Mouse (Mus musculus) MEL (cell line): Measurements from ENCODE around the gene Ncf1. TPM values are rescaled to one million over a fixed set of nuclear protein-coding genes. Genes with fewer than 3 reads are reported as not detected.

Experiments
- DNase-seq: peaks from one replicate; pipeline ENCODE4 v3.0.0; 2011; ENCODE audit warnings: low read depth, low spot score
- H3K27ac ChIP-seq: 2 replicates; pipeline ENCODE4 v1.5.1; 2012; ENCODE audit warnings: low read depth, mild to moderate bottlenecking, control low read depth, low read length, moderate library complexity; ENCODE audit not compliant: control insufficient read depth
- H3K27me3 ChIP-seq, 2 experiments: fragments of 150-350 bp in 1 of 2; sonication (generic) in 1 of 2; 2 replicates each; pipeline ENCODE4 v1.6.1; 2012; ENCODE audit warnings: low read length in 2 of 2, mild to moderate bottlenecking in 2 of 2, improper control_type of control experiment in 1 of 2, moderate library complexity in 1 of 2; ENCODE audit not compliant: insufficient read depth in 2 of 2, control insufficient read depth in 1 of 2
- H3K36me3 ChIP-seq, 2 experiments: 2 replicates each; pipeline ENCODE4 v1.6.1; 2012 to 2014; ENCODE audit warnings: low read length in 2 of 2, improper control_type of control experiment in 1 of 2, inconsistent platforms in 1 of 2, mild to moderate bottlenecking in 1 of 2; ENCODE audit not compliant: insufficient read depth in 2 of 2, control insufficient read depth in 1 of 2
- H3K4me1 ChIP-seq, 2 experiments: fragments of 150-350 bp in 1 of 2; sonication (generic) in 1 of 2; 2 replicates each; pipeline ENCODE4 v1.6.1; 2012; ENCODE audit warnings: low read length in 2 of 2, improper control_type of control experiment in 1 of 2, mild to moderate bottlenecking in 1 of 2; ENCODE audit not compliant: insufficient read depth in 2 of 2, control insufficient read depth in 1 of 2
- H3K4me3 ChIP-seq, 2 experiments: fragments of 150-350 bp in 1 of 2; sonication (generic) in 1 of 2; 2 replicates each; pipeline ENCODE4 v1.5.1; 2012; ENCODE audit warnings: low read depth in 2 of 2, low read length in 2 of 2, mild to moderate bottlenecking in 2 of 2, moderate library complexity in 2 of 2, control low read depth in 1 of 2, improper control_type of control experiment in 1 of 2; ENCODE audit not compliant: control insufficient read depth in 1 of 2, insufficient read depth in 1 of 2
- H3K79me2 ChIP-seq: 2 replicates; pipeline ENCODE4 v1.6.1; 2012; ENCODE audit warnings: mild to moderate bottlenecking, low read length, moderate library complexity; ENCODE audit not compliant: control insufficient read depth, poor library complexity, insufficient read depth
- H3K9ac ChIP-seq: 2 replicates; pipeline ENCODE4 v1.6.1; 2012; ENCODE audit warnings: low read depth, mild to moderate bottlenecking, control low read depth, low read length, moderate library complexity; ENCODE audit not compliant: control insufficient read depth, poor library complexity, severe bottlenecking
- H3K9me3 ChIP-seq: fragments of 150-350 bp; sonication (generic); replicated peaks from 2 replicates; pipeline ENCODE4 v1.6.1; 2012; ENCODE audit warnings: mild to moderate bottlenecking, low read length, improper control_type of control experiment, moderate library complexity; ENCODE audit not compliant: insufficient read depth
- EP300 ChIP-seq, 2 experiments: IDR thresholded peaks; 2 replicates each; pipeline ENCODE4 v1.6.1; 2011; ENCODE audit warnings: improper control_type of control experiment in 2 of 2, low read length in 2 of 2, low read depth in 1 of 2, mild to moderate bottlenecking in 1 of 2
- GABPA ChIP-seq: IDR thresholded peaks from 2 replicates; pipeline ENCODE4 v1.6.1; 2012; ENCODE audit warnings: low read depth, mild to moderate bottlenecking, inconsistent platforms, low read length, improper control_type of control experiment, moderate library complexity
- GATA1 ChIP-seq: IDR thresholded peaks from 2 replicates; pipeline ENCODE4 v1.6.1; 2011; ENCODE audit warnings: low read depth, low read length, improper control_type of control experiment
- HCFC1 ChIP-seq: IDR thresholded peaks from 2 replicates; pipeline ENCODE4 v1.6.1; 2012; ENCODE audit warnings: low read depth, mild to moderate bottlenecking, inconsistent platforms, low read length, improper control_type of control experiment, moderate library complexity
- KAT2A ChIP-seq: conservative IDR thresholded peaks from 2 replicates; pipeline ENCODE4 v1.6.1; 2012; ENCODE audit warnings: low read depth, low read length, improper control_type of control experiment, inconsistent platforms
- MAFK ChIP-seq: IDR thresholded peaks from 2 replicates; pipeline ENCODE4 v1.6.1; 2011; ENCODE audit warnings: low read depth, mild to moderate bottlenecking, low read length, improper control_type of control experiment, borderline replicate concordance
- MAX ChIP-seq: IDR thresholded peaks from 2 replicates; pipeline ENCODE4 v1.6.1; 2011; ENCODE audit warnings: low read length, improper control_type of control experiment
- MXI1 ChIP-seq: IDR thresholded peaks from 2 replicates; pipeline ENCODE4 v1.6.1; 2011; ENCODE audit warnings: mild to moderate bottlenecking, low read depth, low read length, improper control_type of control experiment
- POLR2A ChIP-seq, 2 experiments: IDR thresholded peaks; 2 replicates each; pipeline ENCODE4 v1.6.1; 2011 to 2012; ENCODE audit warnings: low read length in 2 of 2, mild to moderate bottlenecking in 2 of 2, control low read depth in 1 of 2, improper control_type of control experiment in 1 of 2, low read depth in 1 of 2, moderate library complexity in 1 of 2; ENCODE audit not compliant: control insufficient read depth in 1 of 2, insufficient read depth in 1 of 2, poor library complexity in 1 of 2
- SIN3A ChIP-seq: IDR thresholded peaks from 2 replicates; pipeline ENCODE4 v1.6.1; 2012; ENCODE audit warnings: low read length, improper control_type of control experiment, inconsistent platforms
- SMC3 ChIP-seq: IDR thresholded peaks from 2 replicates; pipeline ENCODE4 v1.6.1; 2011; ENCODE audit warnings: low read depth, low read length, improper control_type of control experiment
- TAL1 ChIP-seq: IDR thresholded peaks from 2 replicates; pipeline ENCODE4 v1.6.1; 2012; ENCODE audit warnings: mild to moderate bottlenecking, inconsistent platforms, low read length, moderate library complexity, mixed read lengths
- TBP ChIP-seq: IDR thresholded peaks from 2 replicates; pipeline ENCODE4 v1.8.0; 2011; ENCODE audit warnings: low read depth, low read length, improper control_type of control experiment
- TCF12 ChIP-seq: IDR thresholded peaks from 2 replicates; pipeline ENCODE4 v1.6.1; 2014; ENCODE audit warnings: low read depth, mild to moderate bottlenecking, inconsistent platforms, low read length, improper control_type of control experiment, moderate library complexity
- USF1 ChIP-seq: IDR thresholded peaks from 2 replicates; pipeline ENCODE4 v1.6.1; 2014; ENCODE audit warnings: low read depth, mild to moderate bottlenecking, inconsistent platforms, low read length, improper control_type of control experiment, moderate library complexity
- USF2 ChIP-seq, 2 experiments: IDR thresholded peaks; 2 replicates each; pipeline ENCODE4 v1.6.1; 2011 to 2012; ENCODE audit warnings: improper control_type of control experiment in 2 of 2, low read length in 2 of 2, borderline replicate concordance in 1 of 2, inconsistent platforms in 1 of 2, low read depth in 1 of 2, mild to moderate bottlenecking in 1 of 2; ENCODE audit not compliant: insufficient read depth in 1 of 2
- ZC3H11A ChIP-seq: IDR thresholded peaks from 2 replicates; pipeline ENCODE4 v1.6.1; 2012; ENCODE audit warnings: low read depth, mild to moderate bottlenecking, inconsistent platforms, low read length, improper control_type of control experiment
- ZNF384 ChIP-seq: IDR thresholded peaks from 2 replicates; pipeline ENCODE4 v1.6.1; 2012; ENCODE audit warnings: low read depth, mild to moderate bottlenecking, inconsistent platforms, low read length, improper control_type of control experiment
- polyA plus RNA-seq, 2 experiments: library from polyadenylated mRNA; stranded (reverse) in 1 of 2; unstranded in 1 of 2; fragments of >175 nt in 1 of 2; fragments of >200 nt in 1 of 2; gene quantifications; 2 replicates each; pipeline versions ENCODE4 v1.2.1 to v1.2.4; 2012; ENCODE audit warnings: low replicate concordance in 2 of 2, low read depth in 1 of 2; ENCODE audit not compliant: insufficient read length in 2 of 2, insufficient read depth in 1 of 2, missing spikeins in 1 of 2
- total RNA-seq: library from RNA; depleted of rRNA; stranded (reverse); fragments of 300-350 nt; gene quantifications from 2 replicates; pipeline ENCODE4 v1.2.3, GENCODE M21; 2012

Gene Ncf1
- total and polyA plus RNA-seq, 3 experiments = 0.58 to 3.3 TPM; not detected in 1

- Histone ChIP-seq H3K4me3 (no peak overlapping the region), H3K27me3 (no peaks in the 10 kb centered on the region), H3K9ac (no peak overlapping the region), H3K79me2 (no peaks in the 10 kb centered on the region), H3K27ac (no peak overlapping the region), H3K4me1 (no peaks in the 10 kb centered on the region), H3K36me3 (peaks cover 0 to 20% of the 10 kb centered on the region in 2 experiments; a peak in 2 of 4 replicates), H3K9me3 (no peaks in the 10 kb centered on the region)
- DNase-seq = no peak
- TF ChIP-seq SMC3 (no peak), ZNF384 (peak; percentile 77), MAX (no peak), HCFC1 (no peak), GATA1 (peak; percentile 24; the same call in 1 of the 2 replicates)
Observed at GRCm38 (mm10) chr5:134265890-134266289, 36.5 kb upstream of the Ncf1 start.

- no peak overlapping the region for H3K9ac ChIP-seq
- no peak overlapping the region for H3K27ac ChIP-seq
- no peaks in the 10 kb centered on the region for H3K9me3 ChIP-seq
- no peaks in the 10 kb centered on the region for H3K4me1 ChIP-seq
- DNase-seq = no peak
- TF ChIP-seq POLR2A (IDR thresholded peaks at IDR 0.05; ENCODE audit: control insufficient read depth in 1 of 2, insufficient read depth in 1 of 2, low read depth in 1 of 2, low read length in 2 of 2, poor library complexity in 1 of 2) = no peak
- TF ChIP-seq MAFK = no peak
- TF ChIP-seq GABPA = no peak
- no peak for TF ChIP-seq USF2 (IDR thresholded peaks at IDR 0.05; ENCODE audit: borderline replicate concordance in 1 of 2, insufficient read depth in 1 of 2, low read depth in 1 of 2, low read length in 2 of 2)
- no peak for TF ChIP-seq EP300 (IDR thresholded peaks at IDR 0.05; ENCODE audit: low read depth in 1 of 2, low read length in 2 of 2)
- TF ChIP-seq USF1 = no peak
- TF ChIP-seq SIN3A = no peak
- TF ChIP-seq ZC3H11A = no peak
- no peak for TF ChIP-seq MXI1
- TF ChIP-seq ZNF384 = no peak
- no peak for TF ChIP-seq TAL1
- TF ChIP-seq KAT2A = no peak
- no peak for TF ChIP-seq MAX
- no peak for TF ChIP-seq TCF12
- TF ChIP-seq TBP = no peak
- H3K4me3 ChIP-seq = no peak overlapping the region
- peaks cover 0 to 28% of the 10 kb centered on the region in 2 experiments; a peak in 2 of 4 replicates for H3K36me3 ChIP-seq
- no peaks in the 10 kb centered on the region for H3K27me3 ChIP-seq
- H3K79me2 ChIP-seq = no peaks in the 10 kb centered on the region
Observed at GRCm38 (mm10) chr5:134260001-134260636, 30.7 kb upstream of the Ncf1 start.
